Mouse (Mus musculus) limb, embryonic 11.5 days (tissue): ENCODE measurements around the gene Fmn2. TPM values are rescaled to one million over a fixed set of nuclear protein-coding genes. Genes with fewer than 3 reads are reported as not detected.

Source experiments
- ATAC-seq: fragments of 200-750 bp; cut with Nextera tagmentation; 2 replicates; pipeline ENCODE4 v1.8.0; 2017; ENCODE audit warnings: low read depth; ENCODE audit not compliant: insufficient number of reproducible peaks, low FRiP score, low TSS enrichment
- DNase-seq: peaks from one replicate; pipeline ENCODE4 v3.0.0-alpha.2; 2015; ENCODE audit warnings: low spot score
- H3K27ac ChIP-seq: fragments of 300-500 bp; sonication (generic); replicated peaks from 2 replicates; pipeline ENCODE4 v1.5.1; 2014; ENCODE audit warnings: low read depth, mild to moderate bottlenecking, low read length
- H3K27me3 ChIP-seq: fragments of 300-500 bp; sonication (generic); 2 replicates; pipeline ENCODE4 v1.6.1; 2014; ENCODE audit warnings: mild to moderate bottlenecking, low read length, mixed read lengths; ENCODE audit not compliant: control insufficient read depth, insufficient read depth
- H3K36me3 ChIP-seq: fragments of 300-500 bp; sonication (generic); 2 replicates; pipeline ENCODE4 v1.6.1; 2014; ENCODE audit warnings: mild to moderate bottlenecking, low read length, moderate library complexity, mixed read lengths; ENCODE audit not compliant: control insufficient read depth, insufficient read depth
- H3K4me1 ChIP-seq: fragments of 300-500 bp; sonication (generic); 2 replicates; pipeline ENCODE4 v1.6.1; 2014; ENCODE audit warnings: low read length, mixed read lengths; ENCODE audit not compliant: control insufficient read depth, insufficient read depth
- H3K4me2 ChIP-seq: fragments of 300-500 bp; sonication (generic); 2 replicates; pipeline ENCODE4 v1.6.1; 2014; ENCODE audit warnings: low read depth, mild to moderate bottlenecking, moderate library complexity; ENCODE audit not compliant: severe bottlenecking
- H3K4me3 ChIP-seq: fragments of 300-500 bp; sonication (generic); 2 replicates; pipeline ENCODE4 v1.5.1; 2014; ENCODE audit warnings: low read depth, low read length
- H3K9ac ChIP-seq: fragments of 300-500 bp; sonication (generic); 2 replicates; pipeline ENCODE4 v1.6.1; 2014; ENCODE audit warnings: mild to moderate bottlenecking, low read length
- H3K9me3 ChIP-seq: fragments of 300-500 bp; sonication (generic); 2 replicates; pipeline ENCODE4 v1.6.1; 2016; ENCODE audit warnings: low read length; ENCODE audit not compliant: control insufficient read depth
- WGBS: fragments of 180-500 bp; shearing (Covaris S2); extraction: QIAGEN DNeasy Blood & Tissue Kit; methylation state at CpG from one replicate; pipeline ENCODE4 v1.1.7; 2014; 5-methylcytosine and 5-hydroxymethylcytosine counted together
- polyA plus RNA-seq: library from polyadenylated mRNA; unstranded; fragments of >200 nt; fragmentation: Nextera tagmentation; extraction: Ambion mirVana; gene quantifications from 2 replicates; pipeline ENCODE4 v1.2.1, GENCODE M21; 2014

Gene Fmn2
- polyA plus RNA-seq, 1 experiment from 2014 or later, result 1.3 TPM

DNA sequence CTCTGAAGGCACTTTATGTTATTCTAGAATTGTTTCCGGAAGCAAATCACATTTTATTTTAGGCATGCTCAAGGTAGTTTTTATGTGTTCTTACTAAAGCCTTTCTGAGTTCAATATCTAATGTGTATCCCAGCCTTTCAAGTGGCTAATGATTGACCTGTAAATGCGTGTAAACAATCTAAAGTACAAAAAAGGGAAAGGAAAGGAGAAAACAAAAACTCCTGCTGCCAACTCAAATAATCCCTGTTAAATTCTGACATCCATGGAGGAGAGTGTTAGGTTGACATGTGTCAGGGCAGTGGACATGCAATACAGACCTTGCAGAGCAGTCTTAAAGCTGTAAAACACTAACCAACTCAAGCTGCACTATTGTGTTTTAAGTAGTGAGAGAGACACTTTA, 241.0 kb downstream of the Fmn2 start:
- no peak overlapping the region for H3K4me2 ChIP-seq
- H3K9ac ChIP-seq, result no peak overlapping the region
- ATAC-seq (no peak), DNase-seq (no peak)
- H3K27ac ChIP-seq, result no peak overlapping the region
- no peak overlapping the region for H3K4me3 ChIP-seq
- no peaks in the 10 kb centered on the region for H3K27me3 ChIP-seq
- no peaks in the 10 kb centered on the region for H3K36me3 ChIP-seq
- H3K4me1 ChIP-seq, result no peaks in the 10 kb centered on the region
- H3K9me3 ChIP-seq, result no peaks in the 10 kb centered on the region
- WGBS, result 67% methylated on average over 2 of the region's 2 CpGs

DNA sequence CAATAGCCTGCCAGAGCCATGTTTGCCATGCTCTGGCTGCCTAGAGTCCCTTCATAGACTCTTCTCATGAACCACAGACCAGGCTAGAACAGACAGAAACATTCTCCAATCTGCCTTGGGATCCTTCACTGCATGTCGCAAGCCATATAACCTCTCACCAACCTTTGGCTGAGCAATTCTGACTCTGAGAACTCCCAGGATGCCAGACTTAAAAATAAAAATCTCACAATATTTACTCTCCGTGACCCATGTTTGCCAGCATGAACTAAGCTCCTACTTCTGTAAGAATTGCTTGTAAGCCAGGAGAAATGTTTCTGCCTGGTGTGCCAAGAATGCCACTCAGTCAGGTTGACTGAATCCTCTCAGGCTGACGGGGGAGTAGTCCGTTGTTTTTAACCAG, 246.9 kb downstream of the Fmn2 start:
- DNase-seq (no peak), ATAC-seq (no peak)
- H3K9ac ChIP-seq, result no peak overlapping the region
- 93% methylated on average over 4 of the region's 4 CpGs for WGBS
- no peaks in the 10 kb centered on the region for H3K9me3 ChIP-seq
- no peaks in the 10 kb centered on the region for H3K27me3 ChIP-seq
- no peak overlapping the region for H3K4me3 ChIP-seq
- H3K36me3 ChIP-seq, result no peaks in the 10 kb centered on the region
- H3K27ac ChIP-seq, result no peak overlapping the region
- H3K4me2 ChIP-seq, result no peak overlapping the region
- no peaks in the 10 kb centered on the region for H3K4me1 ChIP-seq

DNA sequence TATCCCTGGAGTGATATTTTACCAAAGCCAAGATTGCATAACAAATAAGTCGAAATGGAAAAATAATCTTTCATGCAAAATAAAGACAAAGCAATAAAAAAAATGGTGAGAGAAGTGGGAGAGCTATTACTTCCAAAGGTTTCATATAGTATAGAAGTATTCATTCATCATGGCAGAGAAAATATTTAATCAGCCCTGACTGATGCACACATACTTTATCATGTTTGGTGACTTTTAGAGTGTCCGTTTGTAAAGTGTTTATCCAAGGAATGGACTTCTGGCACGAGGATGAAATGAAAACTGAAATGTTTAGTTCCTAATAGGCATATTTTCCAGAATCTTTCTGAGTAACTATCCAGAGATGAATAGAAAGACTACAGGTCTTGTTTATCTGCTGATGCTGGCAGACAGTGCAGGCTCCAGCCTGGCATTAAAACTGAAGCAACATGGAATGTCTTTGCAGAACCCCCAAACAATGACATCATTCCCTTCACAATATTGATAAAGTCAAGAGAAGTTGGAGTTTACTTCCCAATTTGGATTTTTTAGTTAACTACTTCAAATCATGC, 249.4 kb downstream of the Fmn2 start:
- Histone ChIP-seq H3K36me3 (no peaks in the 10 kb centered on the region), H3K4me2 (no peak overlapping the region), H3K27me3 (no peaks in the 10 kb centered on the region), H3K9ac (no peak overlapping the region), H3K9me3 (no peaks in the 10 kb centered on the region), H3K27ac (no peak overlapping the region), H3K4me1 (no peaks in the 10 kb centered on the region), H3K4me3 (no peak overlapping the region)
- ATAC-seq (no peak), DNase-seq (no peak)
- 81% methylated on average over 3 of the region's 3 CpGs for WGBS

DNA sequence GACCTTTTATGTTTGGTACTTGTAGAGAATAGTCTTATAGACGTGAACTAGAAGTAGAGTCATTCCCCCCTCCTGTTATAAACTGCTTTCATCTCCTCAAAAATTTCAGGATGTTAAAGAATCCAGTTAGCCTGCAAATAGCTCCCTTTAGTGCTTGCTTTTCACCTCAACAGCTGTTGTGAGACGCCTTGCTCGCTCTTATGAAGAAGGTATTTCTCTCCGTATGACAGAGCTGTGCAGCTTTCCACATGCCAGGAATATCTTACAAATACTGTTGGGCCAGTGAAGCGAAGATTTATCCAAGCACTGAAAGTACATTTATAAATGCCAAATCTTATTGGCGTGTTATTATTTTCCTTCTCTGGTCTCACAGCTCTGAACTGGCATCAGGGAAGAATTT, 257.7 kb downstream of the Fmn2 start:
- H3K4me2 ChIP-seq, result no peak overlapping the region
- H3K4me1 ChIP-seq, result no peaks in the 10 kb centered on the region
- DNase-seq, result no peak
- H3K9me3 ChIP-seq, result no peaks in the 10 kb centered on the region
- H3K9ac ChIP-seq, result no peak overlapping the region
- H3K27ac ChIP-seq, result no peak overlapping the region
- no peaks in the 10 kb centered on the region for H3K36me3 ChIP-seq
- H3K4me3 ChIP-seq, result no peak overlapping the region
- WGBS, result 90% methylated on average over 6 of the region's 6 CpGs
- no peaks in the 10 kb centered on the region for H3K27me3 ChIP-seq
- no peak for ATAC-seq

DNA sequence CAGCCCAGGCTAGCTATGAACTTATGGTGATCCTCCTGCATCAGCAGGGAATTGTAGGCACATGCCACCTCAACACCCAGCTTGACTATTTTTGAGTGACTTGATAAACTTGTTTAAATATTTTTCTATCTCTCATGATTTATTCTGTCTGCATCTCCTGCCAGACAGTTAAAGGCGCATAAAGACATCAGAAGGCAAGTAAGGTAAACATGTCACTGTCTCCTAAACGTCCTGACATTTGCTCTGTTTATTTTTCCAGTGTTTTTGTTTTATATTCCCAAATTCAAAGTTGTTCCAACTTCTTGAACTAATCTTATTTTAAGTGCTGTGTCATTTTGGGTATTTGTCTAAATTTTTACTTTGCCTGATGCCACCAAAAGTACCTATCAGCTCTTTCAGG, 264.1 kb downstream of the Fmn2 start:
- Histone ChIP-seq H3K4me3 (no peak overlapping the region), H3K4me1 (no peaks in the 10 kb centered on the region), H3K9me3 (no peaks in the 10 kb centered on the region), H3K9ac (no peak overlapping the region), H3K27ac (no peak overlapping the region), H3K27me3 (no peaks in the 10 kb centered on the region), H3K4me2 (no peak overlapping the region), H3K36me3 (no peaks in the 10 kb centered on the region)
- ATAC-seq (no peak), DNase-seq (no peak)
- WGBS, result 50% methylated on average over 2 of the region's 2 CpGs

DNA sequence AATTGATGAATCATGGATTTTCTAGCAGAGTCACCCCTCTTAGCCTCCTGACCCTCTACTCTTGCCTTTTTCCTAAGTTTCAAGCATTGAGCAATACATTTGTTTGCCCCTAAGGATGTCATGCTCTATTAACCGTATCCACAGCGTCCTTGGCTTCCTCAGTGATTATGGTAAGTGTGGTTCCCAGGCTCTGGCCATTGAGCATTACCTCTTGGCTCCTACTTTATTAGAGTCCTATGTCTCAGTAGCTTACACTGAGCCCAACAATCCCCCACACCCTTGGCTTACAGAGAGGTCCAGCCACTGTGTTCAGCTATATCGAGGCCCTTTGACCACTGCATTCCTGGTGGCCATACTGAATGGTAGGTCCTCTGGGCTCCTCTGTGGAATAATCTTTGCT, 265.2 kb downstream of the Fmn2 start:
- ATAC-seq (no peak), DNase-seq (no peak)
- Histone ChIP-seq H3K4me2 (no peak overlapping the region), H3K36me3 (no peaks in the 10 kb centered on the region), H3K4me3 (no peak overlapping the region), H3K27ac (no peak overlapping the region), H3K9ac (no peak overlapping the region), H3K9me3 (no peaks in the 10 kb centered on the region), H3K27me3 (no peaks in the 10 kb centered on the region), H3K4me1 (no peaks in the 10 kb centered on the region)
- WGBS, result 93% methylated on average over 3 of the region's 3 CpGs

DNA sequence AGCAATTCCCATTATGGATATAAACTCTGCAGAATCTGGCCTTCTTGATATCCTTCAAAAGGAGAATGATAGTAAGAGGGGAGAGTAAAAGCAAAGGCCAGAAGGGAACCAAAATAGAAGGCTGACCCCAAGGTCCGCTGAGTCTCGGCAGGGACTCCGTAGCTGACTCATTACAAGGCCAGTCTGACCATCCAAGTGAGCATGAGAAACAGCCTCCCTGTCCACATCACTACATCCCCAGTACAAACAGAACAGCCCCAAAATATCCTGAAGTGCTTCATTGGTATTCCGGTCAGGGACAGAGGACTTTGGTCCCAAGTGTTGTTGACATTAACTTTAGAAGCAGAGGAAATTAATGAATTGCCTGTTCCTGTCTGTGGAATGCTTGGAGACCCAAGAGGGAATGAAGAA, 270.3 kb downstream of the Fmn2 start:
- ATAC-seq (no peak), DNase-seq (no peak)
- WGBS, result 85% methylated on average over 4 of the region's 4 CpGs
- H3K4me2 ChIP-seq, result no peak overlapping the region
- no peaks in the 10 kb centered on the region for H3K4me1 ChIP-seq
- H3K36me3 ChIP-seq, result no peaks in the 10 kb centered on the region
- no peaks in the 10 kb centered on the region for H3K9me3 ChIP-seq
- no peak overlapping the region for H3K27ac ChIP-seq
- no peak overlapping the region for H3K9ac ChIP-seq
- H3K4me3 ChIP-seq, result no peak overlapping the region
- no peaks in the 10 kb centered on the region for H3K27me3 ChIP-seq

DNA sequence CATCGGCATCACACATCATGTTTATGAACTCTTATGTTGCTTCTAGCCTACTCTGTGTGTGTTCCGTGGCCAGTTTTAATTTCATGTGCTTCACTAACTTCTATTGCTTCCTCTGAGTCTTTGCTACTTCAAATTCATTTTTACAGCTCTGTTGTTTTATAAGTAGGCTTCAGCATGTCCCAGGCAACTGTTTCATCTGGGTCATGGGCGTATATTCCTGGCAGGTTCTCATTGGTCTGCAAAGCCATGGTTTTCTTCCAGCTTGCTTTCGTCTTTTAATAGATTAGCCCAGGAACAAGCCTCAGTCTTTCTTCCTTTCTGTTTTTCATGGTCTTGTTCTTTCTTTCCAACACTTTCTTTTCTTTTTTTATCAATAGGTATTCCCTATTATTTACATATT, 279.4 kb downstream of the Fmn2 start:
- DNase-seq, result no peak
- 94% methylated on average over 4 of the region's 4 CpGs for WGBS
- Histone ChIP-seq H3K9ac (no peak overlapping the region), H3K27ac (no peak overlapping the region), H3K36me3 (no peaks in the 10 kb centered on the region), H3K9me3 (no peaks in the 10 kb centered on the region), H3K4me2 (no peak overlapping the region), H3K4me3 (no peak overlapping the region), H3K4me1 (no peaks in the 10 kb centered on the region), H3K27me3 (no peaks in the 10 kb centered on the region)
- no peak for ATAC-seq

DNA sequence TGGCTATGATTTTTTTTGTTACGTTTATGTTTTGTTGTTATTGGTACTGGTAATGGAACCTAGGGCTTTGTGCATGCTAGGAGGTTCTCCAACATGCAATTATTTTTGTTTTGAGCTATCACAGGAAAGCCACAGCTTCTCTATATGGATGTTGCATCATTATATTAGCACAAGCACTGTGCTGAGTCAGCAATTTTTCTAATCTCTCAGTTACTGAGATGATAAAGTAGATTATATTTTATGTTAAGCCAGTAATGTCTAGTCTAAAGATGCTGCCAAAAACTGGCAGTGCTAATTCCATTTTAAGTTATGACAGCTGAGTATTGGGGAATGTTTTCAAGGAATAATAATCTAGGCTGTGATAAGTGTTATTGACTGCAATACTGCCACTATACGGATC, 287.0 kb downstream of the Fmn2 start:
- H3K9ac ChIP-seq, result no peak overlapping the region
- H3K27ac ChIP-seq, result no peak overlapping the region
- DNase-seq (no peak), ATAC-seq (no peak)
- H3K4me3 ChIP-seq, result no peak overlapping the region
- no peak overlapping the region for H3K4me2 ChIP-seq
- H3K9me3 ChIP-seq, result no peaks in the 10 kb centered on the region
- H3K27me3 ChIP-seq, result no peaks in the 10 kb centered on the region
- 93% methylated on average over 2 of the region's 2 CpGs for WGBS
- H3K4me1 ChIP-seq, result no peaks in the 10 kb centered on the region
- H3K36me3 ChIP-seq, result no peaks in the 10 kb centered on the region
